Mouse (Mus musculus) T-cell, adult 66 days (primary cell): Measurements from ENCODE around the gene Vmn1r222. TPM values are rescaled to one million over a fixed set of nuclear protein-coding genes. Genes with fewer than 3 reads are reported as not detected.

ENCODE experiments used
- total RNA-seq, 2 experiments: library from RNA; stranded (reverse); gene quantifications; 3 replicates in 1 of 2; 4 replicates in 1 of 2; pipeline ENCODE4 v1.2.4; 2023

Gene Vmn1r222
- not detected for total RNA-seq

DNA sequence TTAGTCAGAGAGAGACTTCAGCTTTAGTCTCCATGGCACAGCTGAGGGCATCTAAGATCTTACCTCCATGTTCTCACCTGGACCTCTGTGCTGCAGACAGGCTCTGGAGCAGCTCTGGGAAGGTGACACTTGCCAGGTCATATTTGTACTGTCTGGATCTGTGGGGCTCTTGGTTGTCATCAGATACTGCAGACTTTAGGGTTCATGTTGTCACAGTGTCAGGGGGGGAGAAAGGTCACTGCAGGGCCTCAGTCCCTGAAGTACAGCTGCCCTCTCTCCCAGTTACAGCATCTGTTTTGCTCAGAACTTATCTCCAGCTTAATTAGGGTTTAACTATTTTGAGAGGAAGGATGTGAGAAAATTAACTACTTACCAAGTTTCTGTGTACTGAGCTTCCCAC, at the start of gene Vmn1r222:
Gene Vmn1r222, minus strand, starts transcription at position 101 of the 400 bp plus-strand sequence.

DNA sequence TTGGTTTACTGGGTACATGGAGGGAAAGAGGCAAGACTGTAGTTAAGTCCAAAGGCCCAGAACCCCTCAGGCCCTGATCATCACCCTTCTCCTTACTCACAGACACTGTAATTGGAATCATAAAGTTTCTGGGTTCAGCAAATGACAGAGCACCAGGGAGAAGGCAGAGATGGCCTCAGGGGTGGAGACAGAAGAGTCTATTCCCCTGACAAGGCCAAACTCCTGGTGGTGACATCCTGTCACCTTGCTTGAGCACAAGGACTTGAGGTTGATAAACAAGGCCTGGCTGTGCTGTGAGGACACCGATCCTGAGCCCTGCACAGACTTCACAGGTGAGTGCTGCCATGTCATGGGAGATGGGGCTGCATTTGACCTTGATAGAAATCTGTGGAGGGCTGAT, 11.1 kb upstream of the Vmn1r222 start, which contains the start of gene Vmn1r223:
Gene Vmn1r223, plus strand, starts transcription at position 301 of the 400 bp plus-strand sequence.

DNA sequence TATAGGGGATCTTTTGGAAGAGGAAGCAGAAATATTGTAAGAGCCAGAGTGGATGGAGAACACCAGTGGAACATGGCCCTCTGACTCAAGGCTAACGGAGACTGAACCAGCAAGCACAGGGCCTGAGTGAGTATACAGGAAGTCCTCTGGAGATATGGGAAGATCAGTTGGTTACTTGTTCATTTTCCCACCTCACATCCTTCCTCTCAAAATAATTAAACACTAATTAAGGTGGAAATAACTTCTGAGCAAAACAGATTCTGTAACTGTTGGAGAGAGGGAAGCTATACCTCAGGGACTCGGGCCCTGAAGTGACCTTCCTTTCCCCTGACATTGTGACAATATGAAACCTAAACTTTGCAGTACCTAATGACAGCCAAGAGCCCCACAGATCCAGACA, 21.9 kb downstream of the Vmn1r222 start, which contains the start of gene Vmn1r221:
Gene Vmn1r221, plus strand, starts transcription at position 301 of the 400 bp plus-strand sequence.

DNA sequence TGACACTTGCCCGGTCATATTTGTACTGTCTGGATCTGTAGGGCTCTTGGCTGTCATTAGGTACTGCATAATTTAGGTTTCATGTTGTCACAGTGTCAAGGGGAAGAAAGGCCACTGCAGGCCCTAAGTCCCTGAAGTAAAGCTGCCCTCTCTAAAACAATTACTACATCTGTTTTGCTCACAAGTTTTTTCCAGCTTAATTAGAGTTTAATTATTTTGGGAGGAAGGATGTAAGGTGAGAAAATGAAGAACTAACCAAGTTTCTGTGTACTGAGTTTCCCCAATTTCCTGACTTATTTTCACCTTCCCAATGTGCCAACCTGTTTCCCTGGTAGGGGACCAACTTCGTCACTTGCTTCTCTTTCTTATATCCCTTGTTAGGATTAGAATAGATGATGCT, 47.9 kb downstream of the Vmn1r222 start, which contains the start of gene Vmn1r220:
Gene Vmn1r220, minus strand, starts transcription at position 101 of the 400 bp plus-strand sequence.

Other genes starting within 250 kb of the Vmn1r222 start
- not detected for gene Vmn1r213, start 228.3 kb downstream of the Vmn1r222 start, total RNA-seq
- not detected for gene Vmn1r214, start 205.5 kb downstream of the Vmn1r222 start, total RNA-seq
- gene Vmn1r215, start 167.9 kb downstream of the Vmn1r222 start, total RNA-seq, result not detected
- not detected for gene Vmn1r217, start 117.7 kb downstream of the Vmn1r222 start, total RNA-seq
- gene Vmn1r218, start 102.8 kb downstream of the Vmn1r222 start, total RNA-seq, result not detected
- not detected for gene Vmn1r219, start 76.6 kb downstream of the Vmn1r222 start, total RNA-seq
- not detected for gene Vmn1r220, start 48.0 kb downstream of the Vmn1r222 start, total RNA-seq
- not detected for gene Vmn1r221, start 21.8 kb downstream of the Vmn1r222 start, total RNA-seq
- gene Vmn1r223, start 11.2 kb upstream of the Vmn1r222 start, total RNA-seq, result not detected
- 10 to 100 TPM; 20.0 to 22.2 TPM for gene Zfp322a, start 133.3 kb upstream of the Vmn1r222 start, total RNA-seq
- gene Abt1, start 187.9 kb upstream of the Vmn1r222 start, total RNA-seq, result 10 to 100 TPM; 19.1 to 21.9 TPM
- not detected for gene Btn1a1, start 230.0 kb upstream of the Vmn1r222 start, total RNA-seq